Mouse (Mus musculus) forebrain, embryonic 14.5 days (tissue): ENCODE results near the gene Pam. TPM values are rescaled to one million over a fixed set of nuclear protein-coding genes. Genes with fewer than 3 reads are reported as not detected.
A peak's percentile ranks its signal among the peaks of the same experiment; 100 is the strongest.

Experiments used
- ATAC-seq: fragments of 200-750 bp; cut with Nextera tagmentation; 2 replicates; pipeline ENCODE4 v1.8.0; 2017; ENCODE audit warnings: mild to moderate bottlenecking, moderate library complexity
- DNase-seq: peaks from one replicate; pipeline ENCODE4 v3.0.0-alpha.2; 2015; ENCODE audit warnings: low spot score
- H3K27ac ChIP-seq: fragments of 300-500 bp; sonication (generic); 2 replicates; pipeline ENCODE4 v1.5.1; 2014; ENCODE audit warnings: low read depth, mild to moderate bottlenecking, control low read depth, low read length, moderate library complexity
- H3K27me3 ChIP-seq: fragments of 300-500 bp; sonication (generic); replicated peaks from 2 replicates; pipeline ENCODE4 v1.6.1; 2014; ENCODE audit warnings: low read length, control low read depth, mixed read lengths; ENCODE audit not compliant: control insufficient read depth, insufficient read depth
- H3K36me3 ChIP-seq: fragments of 300-500 bp; sonication (generic); 2 replicates; pipeline ENCODE4 v1.6.1; 2014; ENCODE audit warnings: low read length, control low read depth; ENCODE audit not compliant: control insufficient read depth, insufficient read depth
- H3K4me1 ChIP-seq: fragments of 300-500 bp; sonication (generic); 2 replicates; pipeline ENCODE4 v1.6.1; 2014; ENCODE audit warnings: antibody characterized with exemption, low read length, control low read depth; ENCODE audit not compliant: control insufficient read depth, insufficient read depth
- H3K4me2 ChIP-seq: fragments of 300-500 bp; sonication (generic); 2 replicates; pipeline ENCODE4 v1.6.1; 2014; ENCODE audit warnings: mild to moderate bottlenecking, control low read depth, low read length
- H3K4me3 ChIP-seq: fragments of 300-500 bp; sonication (generic); 2 replicates; pipeline ENCODE4 v1.5.1; 2014; ENCODE audit warnings: low read depth, low read length, control low read depth
- H3K9ac ChIP-seq: fragments of 300-500 bp; sonication (generic); 2 replicates; pipeline ENCODE4 v1.6.1; 2014; ENCODE audit warnings: mild to moderate bottlenecking, low read length, control low read depth, moderate library complexity
- H3K9me3 ChIP-seq: fragments of 300-500 bp; sonication (generic); replicated peaks from 2 replicates; pipeline ENCODE4 v1.6.1; 2016; ENCODE audit warnings: low read length, control low read depth, mixed read lengths; ENCODE audit not compliant: control insufficient read depth
- WGBS: fragments of 180-500 bp; shearing (Covaris S2); extraction: QIAGEN DNeasy Blood & Tissue Kit; methylation state at CpG from one replicate; pipeline ENCODE4 v1.1.7; 2014; 5-methylcytosine and 5-hydroxymethylcytosine counted together
- polyA plus RNA-seq: library from polyadenylated mRNA; unstranded; fragments of >200 nt; fragmentation: Nextera tagmentation; extraction: Ambion mirVana; gene quantifications from 2 replicates; pipeline ENCODE4 v1.2.1, GENCODE M21; 2014

Pam gene
- polyA plus RNA-seq, 1 experiment from 2014 or later, result 41.7 TPM

DNA sequence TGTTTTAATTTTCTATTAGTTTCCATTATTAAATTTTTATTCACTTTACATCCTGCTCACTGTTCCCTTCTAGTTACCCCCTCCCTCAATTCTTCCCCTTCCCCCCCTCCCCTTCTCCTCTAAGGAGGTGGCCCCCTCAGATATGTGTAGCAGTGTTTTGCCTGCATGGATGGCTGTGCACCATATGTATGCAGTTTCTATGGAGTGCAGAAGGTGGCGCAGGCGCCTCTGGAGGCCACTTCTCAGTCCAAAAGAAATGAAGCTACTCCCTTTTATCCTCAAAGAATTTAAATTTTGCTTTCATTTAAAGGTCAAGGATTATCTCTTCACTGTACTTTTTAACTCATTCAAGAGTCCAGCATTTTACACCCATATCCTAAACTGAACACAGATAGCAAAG lies 42.0 kb downstream of the Pam start:
- H3K9ac ChIP-seq, result no peak overlapping the region
- H3K27me3 ChIP-seq, result no peaks in the 10 kb centered on the region
- no peak overlapping the region for H3K4me3 ChIP-seq
- peaks cover 11% of the 10 kb centered on the region for H3K4me1 ChIP-seq
- no peak overlapping the region for H3K27ac ChIP-seq
- no peaks in the 10 kb centered on the region for H3K9me3 ChIP-seq
- ATAC-seq, result no peak
- DNase-seq, result no peak
- WGBS, result 51% methylated on average over 2 of the region's 2 CpGs
- H3K36me3 ChIP-seq, result no peaks in the 10 kb centered on the region
- H3K4me2 ChIP-seq, result no peak overlapping the region

DNA sequence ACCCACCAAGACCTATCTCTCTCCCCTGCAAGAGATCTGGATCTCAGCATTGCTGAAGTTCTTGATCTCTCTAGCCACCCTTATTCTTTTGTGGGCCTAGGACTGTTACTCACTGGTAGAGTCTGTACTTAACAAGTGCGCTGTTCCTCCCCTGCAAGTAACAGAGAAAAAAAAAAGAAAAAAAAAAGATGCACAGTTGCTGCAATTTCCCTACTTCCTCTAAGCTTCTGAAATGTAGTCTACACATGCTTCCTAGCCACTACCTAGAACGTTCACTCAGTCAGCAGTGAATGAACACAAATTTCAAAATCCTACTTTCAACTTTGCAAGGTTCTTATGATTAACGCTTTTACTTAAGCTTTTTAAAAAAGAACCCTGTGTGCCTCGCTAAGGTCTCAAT lies 42.7 kb downstream of the Pam start:
- ATAC-seq (no peak), DNase-seq (no peak)
- H3K9ac ChIP-seq, result no peak overlapping the region
- no peak overlapping the region for H3K27ac ChIP-seq
- no peaks in the 10 kb centered on the region for H3K36me3 ChIP-seq
- WGBS, result 91% methylated on average over 4 of the region's 4 CpGs
- no peaks in the 10 kb centered on the region for H3K27me3 ChIP-seq
- H3K9me3 ChIP-seq, result no peaks in the 10 kb centered on the region
- no peak overlapping the region for H3K4me2 ChIP-seq
- H3K4me1 ChIP-seq, result peaks cover 18% of the 10 kb centered on the region
- no peak overlapping the region for H3K4me3 ChIP-seq

DNA sequence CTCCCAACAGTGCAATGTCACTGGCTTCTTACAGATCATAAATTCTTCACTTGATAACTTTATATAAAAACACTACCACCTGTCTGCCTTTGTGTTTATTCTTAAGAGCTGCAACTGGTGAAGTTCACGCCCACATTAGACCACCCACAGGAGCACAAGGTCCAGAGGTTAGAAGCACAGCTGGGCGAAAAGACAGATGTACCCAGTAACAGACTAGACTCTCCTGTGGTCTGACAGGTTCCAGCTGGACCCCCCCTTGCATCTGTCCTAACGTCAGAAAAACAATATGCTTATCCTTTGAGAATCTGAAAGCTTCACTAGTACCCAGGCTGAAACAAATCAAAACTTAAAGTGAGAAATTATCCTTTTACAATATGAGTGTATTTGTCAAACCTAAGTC lies 44.4 kb downstream of the Pam start:
- DNase-seq (no peak), ATAC-seq (no peak)
- H3K27me3 ChIP-seq, result no peaks in the 10 kb centered on the region
- no peaks in the 10 kb centered on the region for H3K9me3 ChIP-seq
- H3K36me3 ChIP-seq, result no peaks in the 10 kb centered on the region
- peaks cover 19% of the 10 kb centered on the region for H3K4me1 ChIP-seq
- no peak overlapping the region for H3K4me3 ChIP-seq
- H3K4me2 ChIP-seq, result no peak overlapping the region
- H3K27ac ChIP-seq, result no peak overlapping the region
- no peak overlapping the region for H3K9ac ChIP-seq
- 71% methylated on average over 3 of the region's 3 CpGs for WGBS

DNA sequence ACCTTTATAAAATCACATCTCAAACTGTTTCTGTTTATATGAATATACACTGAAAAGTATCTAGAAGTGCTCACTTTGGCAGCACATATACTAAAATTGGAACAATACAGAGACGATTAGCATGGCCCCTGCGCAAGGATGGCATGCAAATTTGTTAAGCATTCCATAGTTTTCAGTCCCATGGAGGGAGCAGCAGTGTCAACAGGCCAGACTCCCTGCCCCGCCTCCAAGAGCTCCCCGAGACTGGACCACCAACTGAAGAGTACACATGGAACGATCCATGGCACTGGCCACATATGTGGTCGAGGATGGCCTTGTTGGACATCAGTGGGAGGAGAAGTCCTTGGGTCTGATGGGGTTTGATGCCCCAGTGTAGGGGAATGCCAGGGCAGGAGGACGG lies 45.7 kb downstream of the Pam start:
- no peaks in the 10 kb centered on the region for H3K9me3 ChIP-seq
- no peak overlapping the region for H3K4me2 ChIP-seq
- WGBS, result 84% methylated on average over 7 of the region's 7 CpGs
- H3K27me3 ChIP-seq, result no peaks in the 10 kb centered on the region
- no peak for DNase-seq
- H3K4me1 ChIP-seq, result peaks cover 19% of the 10 kb centered on the region
- no peaks in the 10 kb centered on the region for H3K36me3 ChIP-seq
- no peak overlapping the region for H3K27ac ChIP-seq
- ATAC-seq, result no peak
- no peak overlapping the region for H3K4me3 ChIP-seq
- no peak overlapping the region for H3K9ac ChIP-seq

DNA sequence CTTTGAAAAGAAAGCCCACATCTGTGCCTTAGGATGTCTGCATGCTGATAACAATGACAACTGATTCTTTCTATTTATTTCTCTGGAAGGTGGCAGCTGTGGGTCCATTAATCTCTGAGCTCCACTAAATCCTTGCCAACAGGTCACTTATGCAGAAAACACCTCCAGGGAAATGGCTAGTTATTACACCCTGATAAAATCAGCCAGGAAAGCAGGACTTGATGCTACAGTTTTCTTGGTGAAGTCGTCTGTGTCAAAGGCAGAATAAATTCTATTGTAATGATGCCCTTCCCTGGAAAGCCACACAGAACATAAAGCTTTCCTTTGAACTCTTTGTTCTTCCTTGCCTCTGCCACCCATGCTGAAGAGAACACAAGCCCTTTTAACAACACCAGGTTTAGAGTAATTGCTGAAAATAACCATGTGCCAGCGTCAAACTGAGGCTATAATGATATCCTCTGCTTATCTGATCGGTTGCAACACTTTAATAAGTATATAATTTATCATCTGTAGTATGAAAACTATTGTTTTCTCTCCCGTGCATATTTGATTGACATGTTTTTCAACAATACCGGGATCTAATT lies 47.1 kb downstream of the Pam start:
- Histone ChIP-seq H3K27me3 (no peaks in the 10 kb centered on the region), H3K4me2 (peak overlapping the region; percentile 18), H3K9ac (peak overlapping the region; percentile 6), H3K4me3 (no peak overlapping the region), H3K4me1 (peaks cover 15% of the 10 kb centered on the region), H3K36me3 (no peaks in the 10 kb centered on the region), H3K9me3 (no peaks in the 10 kb centered on the region), H3K27ac (peak overlapping the region; percentile 40)
- DNase-seq (peak; percentile 67), ATAC-seq (peak; percentile 43)
- 13% methylated on average over 5 of the region's 5 CpGs for WGBS

DNA sequence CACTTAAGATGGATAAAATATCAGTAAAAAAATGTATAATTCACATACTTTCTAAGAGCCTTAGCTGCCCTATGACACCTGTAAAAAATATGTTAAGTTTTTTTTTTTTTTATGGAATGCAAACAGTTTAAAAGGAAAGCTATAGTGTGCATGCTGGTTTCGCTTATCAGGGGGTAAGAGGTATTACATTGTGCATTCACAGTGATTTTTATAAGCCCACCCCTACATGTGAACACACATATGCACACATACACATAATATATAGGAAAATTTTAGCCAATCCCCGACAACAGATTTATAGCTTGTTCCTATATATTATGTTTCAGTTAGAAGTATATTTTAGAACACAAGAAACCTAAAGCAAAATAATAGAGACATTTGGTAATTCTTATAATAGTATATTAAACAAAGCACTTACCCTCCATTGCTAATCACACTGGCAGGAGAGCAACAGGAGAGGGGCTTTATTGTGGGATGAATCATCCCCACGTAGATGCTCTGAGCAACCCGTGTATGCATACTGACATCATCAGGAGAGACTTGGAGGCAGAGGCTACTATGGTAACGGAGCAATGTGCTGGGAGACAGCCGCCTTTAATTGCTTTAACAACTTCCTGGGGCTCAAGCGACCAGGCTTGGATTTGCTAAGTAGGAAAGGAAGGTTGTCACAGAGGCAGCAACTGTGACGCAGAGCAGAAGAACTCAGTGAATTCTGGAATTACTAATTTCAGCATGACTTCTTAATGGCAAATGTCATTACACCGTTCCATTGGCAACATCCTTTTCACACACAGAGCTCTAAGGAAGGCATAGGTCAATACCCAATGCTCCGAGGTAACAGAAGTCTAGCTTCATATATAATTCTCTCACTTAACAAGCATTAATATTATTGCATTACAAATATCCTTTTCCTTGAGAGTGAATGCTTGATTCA lies 47.9 kb downstream of the Pam start:
- H3K4me1 ChIP-seq, result peaks cover 15% of the 10 kb centered on the region
- peak overlapping the region; percentile 35 for H3K27ac ChIP-seq
- H3K27me3 ChIP-seq, result no peaks in the 10 kb centered on the region
- H3K9me3 ChIP-seq, result no peaks in the 10 kb centered on the region
- WGBS, result 20% methylated on average over 10 of the region's 10 CpGs
- H3K4me3 ChIP-seq, result no peak overlapping the region
- peak; percentile 93 for ATAC-seq
- DNase-seq, result peak; percentile 90
- H3K36me3 ChIP-seq, result no peaks in the 10 kb centered on the region
- H3K4me2 ChIP-seq, result peak overlapping the region; percentile 18
- peak overlapping the region; percentile 6 for H3K9ac ChIP-seq

DNA sequence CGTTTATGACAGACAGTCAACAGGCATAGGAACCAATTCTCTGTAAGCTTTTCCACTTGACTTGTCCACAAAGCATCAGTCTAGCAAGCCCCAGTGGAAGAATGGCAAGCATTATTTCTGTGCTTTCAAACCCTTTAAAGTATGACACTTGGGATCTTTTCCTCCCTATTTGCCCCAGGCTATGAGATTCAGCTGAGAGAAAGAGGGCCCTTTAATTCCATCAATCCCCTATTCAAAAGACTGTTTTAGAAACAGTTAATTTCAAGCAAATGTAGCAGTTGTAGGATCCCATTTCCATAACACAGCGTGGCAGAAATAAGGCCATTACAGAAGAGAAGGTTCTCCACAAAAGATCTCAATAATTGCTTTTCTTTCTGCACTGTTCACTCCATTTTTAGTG lies 53.0 kb downstream of the Pam start:
- Histone ChIP-seq H3K4me3 (no peak overlapping the region), H3K27ac (no peak overlapping the region), H3K4me1 (peaks cover under 1% of the 10 kb centered on the region), H3K9ac (no peak overlapping the region), H3K9me3 (no peaks in the 10 kb centered on the region), H3K27me3 (no peaks in the 10 kb centered on the region), H3K36me3 (no peaks in the 10 kb centered on the region), H3K4me2 (no peak overlapping the region)
- WGBS, result 6% methylated on average over 2 of the region's 2 CpGs
- DNase-seq (peak; percentile 76), ATAC-seq (peak; percentile 67)

DNA sequence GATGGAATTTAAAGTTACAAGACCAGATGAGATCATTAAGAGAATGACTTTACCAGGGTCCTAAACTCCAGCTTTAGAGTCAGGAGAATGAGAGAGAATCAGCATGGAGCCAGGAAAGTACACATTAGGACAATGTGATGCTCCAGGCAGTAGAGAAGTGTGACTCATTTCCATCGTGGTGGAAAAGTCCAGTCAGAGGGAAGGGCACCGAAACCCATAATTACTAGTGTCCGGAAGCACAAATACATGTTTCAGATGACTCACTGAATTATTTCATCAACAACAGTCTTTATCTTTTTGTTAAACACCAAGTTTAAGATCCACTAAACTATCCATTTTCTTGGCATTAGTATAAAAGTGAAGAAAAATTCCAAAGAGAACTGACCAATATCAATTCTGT lies 57.2 kb downstream of the Pam start:
- H3K36me3 ChIP-seq, result no peaks in the 10 kb centered on the region
- H3K4me3 ChIP-seq, result no peak overlapping the region
- DNase-seq (no peak), ATAC-seq (no peak)
- no peak overlapping the region for H3K27ac ChIP-seq
- 84% methylated on average over 3 of the region's 3 CpGs for WGBS
- H3K27me3 ChIP-seq, result no peaks in the 10 kb centered on the region
- H3K9ac ChIP-seq, result no peak overlapping the region
- no peaks in the 10 kb centered on the region for H3K4me1 ChIP-seq
- no peaks in the 10 kb centered on the region for H3K9me3 ChIP-seq
- no peak overlapping the region for H3K4me2 ChIP-seq

DNA sequence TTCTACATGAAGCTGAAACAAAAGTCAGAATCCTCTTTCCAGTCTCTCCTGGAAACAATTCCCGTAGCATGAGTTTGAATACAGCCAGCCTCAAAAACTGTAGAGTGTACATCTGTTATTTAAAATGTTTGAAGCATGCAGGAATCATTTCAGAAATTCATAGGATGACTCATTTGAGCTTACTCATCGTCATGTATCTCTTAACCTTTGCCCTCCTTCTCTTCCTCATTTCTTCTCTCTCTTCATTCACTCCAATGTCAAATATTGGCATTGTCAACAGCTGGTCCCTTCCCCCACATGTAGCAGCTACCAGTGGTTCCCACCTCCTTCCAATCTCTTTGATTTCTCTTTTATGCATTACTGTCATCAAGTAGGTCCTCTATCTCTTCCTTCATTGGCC lies 59.7 kb downstream of the Pam start:
- no peaks in the 10 kb centered on the region for H3K36me3 ChIP-seq
- no peak for DNase-seq
- WGBS, result 90% methylated on average over 2 of the region's 2 CpGs

More for the DNA sequence above, 59.7 kb downstream of the Pam start:
- H3K9me3 ChIP-seq, result no peaks in the 10 kb centered on the region
- H3K4me1 ChIP-seq, result no peaks in the 10 kb centered on the region
- H3K9ac ChIP-seq, result no peak overlapping the region
- no peak overlapping the region for H3K4me2 ChIP-seq
- H3K4me3 ChIP-seq, result no peak overlapping the region
- no peak overlapping the region for H3K27ac ChIP-seq
- ATAC-seq, result no peak
- H3K27me3 ChIP-seq, result no peaks in the 10 kb centered on the region
